Comparison of ENCODE assay signal across 8 mouse cellular contexts in the genomic region with DNA sequence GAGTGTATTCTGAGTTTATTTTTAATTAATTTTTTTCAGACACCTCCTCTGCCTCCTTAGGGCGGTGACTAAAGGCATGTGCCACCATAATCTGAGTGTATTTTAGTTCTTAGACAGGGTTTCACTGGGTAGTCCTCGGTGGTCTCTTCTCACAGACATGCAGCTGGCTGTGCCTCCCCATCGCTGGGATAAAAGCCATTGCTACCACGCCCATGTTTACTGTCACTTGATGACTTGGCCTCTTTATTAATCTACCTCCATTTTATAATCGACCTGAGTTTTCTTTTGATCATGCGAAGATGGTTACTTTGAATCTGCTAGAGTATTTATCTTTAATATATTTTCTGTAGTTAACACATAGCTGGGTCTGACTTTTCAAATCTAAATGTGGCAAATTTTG. TPM values are rescaled to one million over a fixed set of nuclear protein-coding genes. Genes with fewer than 3 reads are reported as not detected.
DNase-seq lines count a peak whose midpoint lies in the region; ATAC-seq and TF ChIP-seq lines count a peak whose summit lies in the region.

No protein-coding gene starts in this region.

- H3K27me3 ChIP-seq in heart, embryonic 11.5 days (ENCODE audit: control insufficient read depth, insufficient read depth, low read length), result no peaks in the 10 kb centered on the region
- no peaks in the 10 kb centered on the region for H3K27me3 ChIP-seq in G1E (ENCODE audit: insufficient read depth, low read length)
- no peaks in the 10 kb centered on the region for H3K27me3 ChIP-seq in heart, embryonic 12.5 days (replicated peaks)
- no peaks in the 10 kb centered on the region; the same call in 1 of the 2 replicates for H3K27me3 ChIP-seq in liver, embryonic 15.5 days

- peak overlapping the region; percentile 75 for H3K4me2 ChIP-seq in heart, embryonic 11.5 days
- peak overlapping the region; percentile 67 for H3K4me2 ChIP-seq in heart, embryonic 12.5 days
- H3K4me2 ChIP-seq in liver, embryonic 15.5 days, result peak overlapping the region; percentile 77

- intact Hi-C loops in heart, postnatal 25 days (cut with DNase I), result loop anchor here (2.0 kb wide), 1 partner anchor 23 kb away; no protein-coding TSS in a partner anchor

- H3K4me3 ChIP-seq in heart, embryonic 11.5 days (ENCODE audit: low read depth, low read length), result peak overlapping the region; percentile 59
- H3K4me3 ChIP-seq in G1E (ENCODE audit: low read depth, low read length), result peak overlapping the region; percentile 73
- peak overlapping the region; percentile 81 for H3K4me3 ChIP-seq in heart, embryonic 12.5 days
- H3K4me3 ChIP-seq in liver, embryonic 15.5 days (replicated peaks), result peak overlapping the region; percentile 65

- H3K9ac ChIP-seq in heart, embryonic 11.5 days (ENCODE audit: low read depth, low read length), result peak overlapping the region; percentile 78
- H3K9ac ChIP-seq in heart, embryonic 12.5 days, result peak overlapping the region; percentile 83
- H3K9ac ChIP-seq in liver, embryonic 15.5 days, result peak overlapping the region; percentile 48

- no peaks in the 10 kb centered on the region for H3K9me3 ChIP-seq in heart, embryonic 11.5 days (replicated peaks; ENCODE audit: control insufficient read depth, low read length)
- H3K9me3 ChIP-seq in G1E (replicated peaks), result peaks cover 3% of the 10 kb centered on the region; the same call in 1 of the 2 replicates
- H3K9me3 ChIP-seq in heart, embryonic 12.5 days (replicated peaks), result no peaks in the 10 kb centered on the region
- H3K9me3 ChIP-seq in liver, embryonic 15.5 days (replicated peaks), result no peaks in the 10 kb centered on the region

- WGBS in heart, embryonic 11.5 days (ENCODE audit: insufficient replicate concordance), result 33% methylated on average over 6 of the region's 6 CpGs
- 41% methylated on average over 6 of the region's 6 CpGs for WGBS in heart, embryonic 12.5 days
- 22% methylated on average over 6 of the region's 6 CpGs for WGBS in liver, embryonic 15.5 days (ENCODE audit: insufficient replicate concordance)

- H3K36me3 ChIP-seq in heart, embryonic 11.5 days (ENCODE audit: control insufficient read depth, insufficient read depth, low read length), result no peaks in the 10 kb centered on the region
- H3K36me3 ChIP-seq in G1E (replicated peaks), result peaks cover 21% of the 10 kb centered on the region
- peaks cover 7% of the 10 kb centered on the region; the same call in 1 of the 2 replicates for H3K36me3 ChIP-seq in heart, embryonic 12.5 days
- H3K36me3 ChIP-seq in liver, embryonic 15.5 days (replicated peaks), result no peaks in the 10 kb centered on the region

- TF ChIP-seq CTCF in G1E (IDR thresholded peaks at IDR 0.05; ENCODE audit: low read depth, low read length), result no peak

- H3K4me1 ChIP-seq in heart, embryonic 11.5 days (ENCODE audit: control insufficient read depth, insufficient read depth, low read length), result no peaks in the 10 kb centered on the region; the same call in 1 of the 2 replicates
- peaks cover 21% of the 10 kb centered on the region for H3K4me1 ChIP-seq in G1E (ENCODE audit: insufficient read depth, low read depth, low read length)
- peaks cover 10% of the 10 kb centered on the region for H3K4me1 ChIP-seq in heart, embryonic 12.5 days (replicated peaks)
- peaks cover 14% of the 10 kb centered on the region for H3K4me1 ChIP-seq in liver, embryonic 15.5 days (replicated peaks)

- ATAC-seq in heart, embryonic 11.5 days (replicated peaks; ENCODE audit: insufficient number of reproducible peaks, low FRiP score, low TSS enrichment), result peak; percentile 51; the same call in 1 of the 2 replicates
- no peak for ATAC-seq in G1E (ENCODE audit: extremely low read depth, insufficient number of reproducible peaks, low FRiP score, poor library complexity, severe bottlenecking)
- ATAC-seq in heart, embryonic 12.5 days (ENCODE audit: insufficient number of reproducible peaks, low FRiP score), result no peak
- ATAC-seq in liver, embryonic 15.5 days (ENCODE audit: insufficient read depth), result peak; percentile 59

- peak overlapping the region; percentile 75 for H3K27ac ChIP-seq in heart, embryonic 11.5 days (ENCODE audit: low read depth, low read length)
- peak overlapping the region; percentile 81 for H3K27ac ChIP-seq in heart, embryonic 12.5 days (ENCODE audit: poor library complexity, severe bottlenecking)
- H3K27ac ChIP-seq in liver, embryonic 15.5 days (replicated peaks), result peak overlapping the region; percentile 42; the same call in 1 of the 2 replicates

- no peak for DNase-seq in heart, postnatal 25 days (ENCODE audit: low spot score)
- no peak for DNase-seq in G1E (ENCODE audit: low spot score)
- no peak for DNase-seq in thymus, postnatal 25 days
- no peak for DNase-seq in gastrocnemius, adult 18-20 months (ENCODE audit: low spot score)
- no peak for DNase-seq in urinary bladder, postnatal 4 days (ENCODE audit: low spot score in 2 of 2)

RNA-seq across cellular contexts. Expression of a gene that starts 0.5 kb away (rescaled TPM):
- polyA plus RNA-seq in heart, embryonic 11.5 days (2014; fragmentation: Nextera tagmentation; extraction: Ambion mirVana), result 5.5 and 6.5 TPM in 2 replicates
- 1 to 10 TPM; 2.6 to 3.1 TPM for total RNA-seq in heart, postnatal 25 days (2021)
- total RNA-seq in G1E (2014; fragmentation: Nextera tagmentation) (9.6 TPM in 2 replicates), G1E (2017) (8.9 and 9.2 TPM in 2 replicates)
- polyA plus RNA-seq in G1E (2012), result 0.15 and 0.33 TPM in 2 replicates
- polyA plus RNA-seq in heart, embryonic 12.5 days (2016; fragmentation: Nextera tagmentation; extraction: Ambion mirVana), result 5.6 and 6.6 TPM in 2 replicates
- 1.5 and 1.6 TPM in 2 replicates for polyA plus RNA-seq in liver, embryonic 15.5 days (2015; fragmentation: Nextera tagmentation; extraction: Ambion mirVana)
- 1 to 10 TPM; 2.2 to 2.9 TPM for total RNA-seq in gastrocnemius, adult 18-20 months (2021)

RNA-seq across cellular contexts. Expression of a gene that starts 19.4 kb away (rescaled TPM):
- polyA plus RNA-seq in heart, embryonic 11.5 days (2014; fragmentation: Nextera tagmentation; extraction: Ambion mirVana), result 3.1 and 3.7 TPM in 2 replicates
- 1 to 10 TPM; 3.3 to 3.5 TPM for total RNA-seq in heart, postnatal 25 days (2021)
- total RNA-seq in G1E (2014; fragmentation: Nextera tagmentation), result 17.5 and 19.6 TPM in 2 replicates
- total RNA-seq in G1E (2017), result 12.2 and 15.5 TPM in 2 replicates
- polyA plus RNA-seq in G1E (2012), result 0.22 and 0.29 TPM in 2 replicates
- polyA plus RNA-seq in heart, embryonic 12.5 days (2016; fragmentation: Nextera tagmentation; extraction: Ambion mirVana), result 3.7 and 4.4 TPM in 2 replicates
- 0.99 and 1.0 TPM in 2 replicates for polyA plus RNA-seq in liver, embryonic 15.5 days (2015; fragmentation: Nextera tagmentation; extraction: Ambion mirVana)
- 1 to 10 TPM; 1.4 to 2.2 TPM for total RNA-seq in gastrocnemius, adult 18-20 months (2021)

RNA-seq across cellular contexts. Expression of a gene that starts 30.9 kb away (rescaled TPM):
- 1.5 and 2.1 TPM in 2 replicates for polyA plus RNA-seq in heart, embryonic 11.5 days (2014; fragmentation: Nextera tagmentation; extraction: Ambion mirVana)
- total RNA-seq in heart, postnatal 25 days (2021), result 1 to 10 TPM; 5.5 to 6.2 TPM
- total RNA-seq in G1E (2014; fragmentation: Nextera tagmentation), result 6.0 and 8.0 TPM in 2 replicates
- 6.2 and 6.3 TPM in 2 replicates for total RNA-seq in G1E (2017)
- polyA plus RNA-seq in G1E (2012), result 0.13 and 0.14 TPM in 2 replicates
- polyA plus RNA-seq in heart, embryonic 12.5 days (2016; fragmentation: Nextera tagmentation; extraction: Ambion mirVana), result 1.3 and 1.4 TPM in 2 replicates
- 0.55 and 0.63 TPM in 2 replicates for polyA plus RNA-seq in liver, embryonic 15.5 days (2015; fragmentation: Nextera tagmentation; extraction: Ambion mirVana)
- 1 to 10 TPM; 3.3 to 4.1 TPM for total RNA-seq in gastrocnemius, adult 18-20 months (2021)

Comparison
In these comparisons a context has a peak if more than half of its experiments do, and no peak if none do; other contexts are left out.
1. ATAC-seq: peak in heart, embryonic 11.5 days (single experiment) and liver, embryonic 15.5 days (single experiment); none in G1E (single experiment) and heart, embryonic 12.5 days (single experiment).
2. Peak in every context shown above with its lines, with median percentiles within 50 percentile points of each other: H3K27ac ChIP-seq, H3K4me2 ChIP-seq, H3K4me3 ChIP-seq and H3K9ac ChIP-seq.